Mouse (Mus musculus): ENCODE measurements around the gene Fam171a1. TPM values are rescaled to one million over a fixed set of nuclear protein-coding genes. Genes with fewer than 3 reads are reported as not detected.

Gene Fam171a1
- polyA plus RNA-seq, 1 experiment, result 0.01 TPM

- no peak overlapping the region for H3K4me3 ChIP-seq (replicated peaks)
- no peaks in the 10 kb centered on the region for H3K4me1 ChIP-seq (ENCODE audit: control insufficient read depth)
- H3K36me3 ChIP-seq (ENCODE audit: control insufficient read depth), result no peaks in the 10 kb centered on the region
- H3K27me3 ChIP-seq (ENCODE audit: control insufficient read depth), result no peaks in the 10 kb centered on the region
- no peaks in the 10 kb centered on the region for H3K9me3 ChIP-seq (ENCODE audit: control insufficient read depth, low read length)
- TF ChIP-seq TAL1 (IDR thresholded peaks at IDR 0.05; ENCODE audit: low read length), result no peak
- TF ChIP-seq GATA1 (IDR thresholded peaks at IDR 0.05; ENCODE audit: low read length), result no peak
Observed at GRCm38 (mm10) chr2:3132473-3132872, 18.4 kb downstream of the Fam171a1 start.

- Histone ChIP-seq H3K36me3 (ENCODE audit: control insufficient read depth) (no peaks in the 10 kb centered on the region), H3K4me3 (replicated peaks) (no peak overlapping the region), H3K27me3 (ENCODE audit: control insufficient read depth) (no peaks in the 10 kb centered on the region), H3K4me1 (ENCODE audit: control insufficient read depth) (no peaks in the 10 kb centered on the region), H3K9me3 (ENCODE audit: control insufficient read depth, low read length) (no peaks in the 10 kb centered on the region)
- TF ChIP-seq GATA1 (IDR thresholded peaks at IDR 0.05; ENCODE audit: low read length), result no peak
- TF ChIP-seq TAL1 (IDR thresholded peaks at IDR 0.05; ENCODE audit: low read length), result no peak
Observed at GRCm38 (mm10) chr2:3134580-3135296, 20.7 kb downstream of the Fam171a1 start.

GRCm38 (mm10) chr2:3135297-3135684 lies 21.3 kb downstream of the Fam171a1 start:
- H3K27me3 ChIP-seq (ENCODE audit: control insufficient read depth), result no peaks in the 10 kb centered on the region
- H3K9me3 ChIP-seq (ENCODE audit: control insufficient read depth, low read length), result no peaks in the 10 kb centered on the region
- TF ChIP-seq TAL1 (IDR thresholded peaks at IDR 0.05; ENCODE audit: low read length) (no peak), GATA1 (IDR thresholded peaks at IDR 0.05; ENCODE audit: low read length) (no peak)
- H3K36me3 ChIP-seq (ENCODE audit: control insufficient read depth), result no peaks in the 10 kb centered on the region
- H3K4me3 ChIP-seq (replicated peaks), result no peak overlapping the region
- no peaks in the 10 kb centered on the region for H3K4me1 ChIP-seq (ENCODE audit: control insufficient read depth)

- Histone ChIP-seq H3K4me1 (ENCODE audit: control insufficient read depth) (no peaks in the 10 kb centered on the region), H3K27me3 (ENCODE audit: control insufficient read depth) (no peaks in the 10 kb centered on the region), H3K9me3 (ENCODE audit: control insufficient read depth, low read length) (no peaks in the 10 kb centered on the region), H3K36me3 (ENCODE audit: control insufficient read depth) (no peaks in the 10 kb centered on the region), H3K4me3 (replicated peaks) (no peak overlapping the region)
- TF ChIP-seq TAL1 (IDR thresholded peaks at IDR 0.05; ENCODE audit: low read length) (no peak), GATA1 (IDR thresholded peaks at IDR 0.05; ENCODE audit: low read length) (no peak)
Observed at GRCm38 (mm10) chr2:3138308-3138707, 24.3 kb downstream of the Fam171a1 start.

GRCm38 (mm10) chr2:3139065-3139464 lies 25.0 kb downstream of the Fam171a1 start:
- H3K4me3 ChIP-seq (replicated peaks), result no peak overlapping the region
- H3K27me3 ChIP-seq (ENCODE audit: control insufficient read depth), result no peaks in the 10 kb centered on the region
- TF ChIP-seq GATA1 (IDR thresholded peaks at IDR 0.05; ENCODE audit: low read length) (no peak), TAL1 (IDR thresholded peaks at IDR 0.05; ENCODE audit: low read length) (no peak)
- no peaks in the 10 kb centered on the region for H3K36me3 ChIP-seq (ENCODE audit: control insufficient read depth)
- no peaks in the 10 kb centered on the region for H3K4me1 ChIP-seq (ENCODE audit: control insufficient read depth)
- H3K9me3 ChIP-seq (ENCODE audit: control insufficient read depth, low read length), result no peaks in the 10 kb centered on the region

GRCm38 (mm10) chr2:3139578-3139977 lies 25.6 kb downstream of the Fam171a1 start:
- H3K9me3 ChIP-seq (ENCODE audit: control insufficient read depth, low read length), result no peaks in the 10 kb centered on the region
- H3K4me1 ChIP-seq (ENCODE audit: control insufficient read depth), result no peaks in the 10 kb centered on the region
- H3K4me3 ChIP-seq (replicated peaks), result no peak overlapping the region
- TF ChIP-seq GATA1 (IDR thresholded peaks at IDR 0.05; ENCODE audit: low read length), result no peak
- no peaks in the 10 kb centered on the region for H3K27me3 ChIP-seq (ENCODE audit: control insufficient read depth)
- no peaks in the 10 kb centered on the region for H3K36me3 ChIP-seq (ENCODE audit: control insufficient read depth)

- Histone ChIP-seq H3K27me3 (ENCODE audit: control insufficient read depth) (no peaks in the 10 kb centered on the region), H3K4me1 (ENCODE audit: control insufficient read depth) (no peaks in the 10 kb centered on the region), H3K36me3 (ENCODE audit: control insufficient read depth) (no peaks in the 10 kb centered on the region), H3K9me3 (ENCODE audit: control insufficient read depth, low read length) (no peaks in the 10 kb centered on the region), H3K4me3 (replicated peaks) (no peak overlapping the region)
- no peak for TF ChIP-seq TAL1 (IDR thresholded peaks at IDR 0.05; ENCODE audit: low read length)
- TF ChIP-seq GATA1 (IDR thresholded peaks at IDR 0.05; ENCODE audit: low read length), result no peak
Observed at GRCm38 (mm10) chr2:3140585-3140984, 26.6 kb downstream of the Fam171a1 start.

GRCm38 (mm10) chr2:3141804-3142203 lies 27.8 kb downstream of the Fam171a1 start:
- Histone ChIP-seq H3K36me3 (ENCODE audit: control insufficient read depth) (no peaks in the 10 kb centered on the region), H3K4me3 (replicated peaks) (no peak overlapping the region), H3K9me3 (ENCODE audit: control insufficient read depth, low read length) (no peaks in the 10 kb centered on the region), H3K27me3 (ENCODE audit: control insufficient read depth) (no peaks in the 10 kb centered on the region), H3K4me1 (ENCODE audit: control insufficient read depth) (no peaks in the 10 kb centered on the region)
- no peak for TF ChIP-seq GATA1 (IDR thresholded peaks at IDR 0.05; ENCODE audit: low read length)
- TF ChIP-seq TAL1 (IDR thresholded peaks at IDR 0.05; ENCODE audit: low read length), result no peak

- no peak for TF ChIP-seq GATA1 (IDR thresholded peaks at IDR 0.05; ENCODE audit: low read length)
- Histone ChIP-seq H3K4me3 (replicated peaks) (no peak overlapping the region), H3K27me3 (ENCODE audit: control insufficient read depth) (no peaks in the 10 kb centered on the region), H3K36me3 (ENCODE audit: control insufficient read depth) (no peaks in the 10 kb centered on the region), H3K4me1 (ENCODE audit: control insufficient read depth) (no peaks in the 10 kb centered on the region), H3K9me3 (ENCODE audit: control insufficient read depth, low read length) (no peaks in the 10 kb centered on the region)
Observed at GRCm38 (mm10) chr2:3144291-3144690, 30.3 kb downstream of the Fam171a1 start.
